Mouse (Mus musculus) spleen, adult 2 months (tissue): Measurements from ENCODE around the gene Gm21119. TPM values are rescaled to one million over a fixed set of nuclear protein-coding genes. Genes with fewer than 3 reads are reported as not detected.
"Not testable (repeated sequence)": the region's sequence is repeated elsewhere in the genome, so short reads cannot be mapped to it uniquely, and the experiment has no call there.

Source experiments
- DNase-seq, 2 experiments: peaks; one replicate each; pipeline versions ENCODE4 v3.0.0 to v3.0.0-alpha.2; 2012 to 2021; ENCODE audit warnings: low spot score in 2 of 2, low read depth in 1 of 2
- H3K27ac ChIP-seq: fragments of 200-500 bp; 2 replicates; pipeline ENCODE4 v1.5.1; 2012; ENCODE audit warnings: low read length, inconsistent platforms; ENCODE audit not compliant: insufficient read depth
- H3K27me3 ChIP-seq: fragments of 200-500 bp; 2 replicates; pipeline ENCODE4 v1.6.1; 2012; ENCODE audit warnings: mild to moderate bottlenecking, moderate library complexity, low read length, inconsistent platforms; ENCODE audit not compliant: control insufficient read depth, insufficient read depth
- H3K36me3 ChIP-seq: fragments of 200-500 bp; 2 replicates; pipeline ENCODE4 v1.6.1; 2012; ENCODE audit warnings: mild to moderate bottlenecking, low read length, inconsistent platforms; ENCODE audit not compliant: control insufficient read depth, insufficient read depth
- H3K4me1 ChIP-seq: fragments of 200-500 bp; 2 replicates; pipeline ENCODE4 v1.6.1; 2011; ENCODE audit warnings: inconsistent platforms; ENCODE audit not compliant: control insufficient read depth, insufficient read depth, insufficient read length
- H3K4me3 ChIP-seq: fragments of 200-500 bp; 2 replicates; pipeline ENCODE4 v1.5.1; 2011; ENCODE audit warnings: mild to moderate bottlenecking, inconsistent platforms; ENCODE audit not compliant: insufficient read depth, insufficient read length; ENCODE audit errors: extremely low read depth
- polyA plus RNA-seq: library from polyadenylated mRNA; depleted of rRNA; stranded (reverse); fragments of >200 nt; gene quantifications from 2 replicates; pipeline ENCODE4 v1.2.3, GENCODE M21; 2012

Gene Gm21119
- polyA plus RNA-seq, 1 experiment: not detected

GRCm38 (mm10) chr8:20678418-20678817, 63.7 kb downstream of the Gm21119 start:
- H3K4me1 ChIP-seq, H3K27me3 ChIP-seq, H3K36me3 ChIP-seq, H3K27ac ChIP-seq, H3K4me3 ChIP-seq: not testable (repeated sequence)
- peak in 1 of 2 experiments; percentile 2 for DNase-seq
